ENCODE assay signal across 8 mouse cellular contexts in the genomic region with DNA sequence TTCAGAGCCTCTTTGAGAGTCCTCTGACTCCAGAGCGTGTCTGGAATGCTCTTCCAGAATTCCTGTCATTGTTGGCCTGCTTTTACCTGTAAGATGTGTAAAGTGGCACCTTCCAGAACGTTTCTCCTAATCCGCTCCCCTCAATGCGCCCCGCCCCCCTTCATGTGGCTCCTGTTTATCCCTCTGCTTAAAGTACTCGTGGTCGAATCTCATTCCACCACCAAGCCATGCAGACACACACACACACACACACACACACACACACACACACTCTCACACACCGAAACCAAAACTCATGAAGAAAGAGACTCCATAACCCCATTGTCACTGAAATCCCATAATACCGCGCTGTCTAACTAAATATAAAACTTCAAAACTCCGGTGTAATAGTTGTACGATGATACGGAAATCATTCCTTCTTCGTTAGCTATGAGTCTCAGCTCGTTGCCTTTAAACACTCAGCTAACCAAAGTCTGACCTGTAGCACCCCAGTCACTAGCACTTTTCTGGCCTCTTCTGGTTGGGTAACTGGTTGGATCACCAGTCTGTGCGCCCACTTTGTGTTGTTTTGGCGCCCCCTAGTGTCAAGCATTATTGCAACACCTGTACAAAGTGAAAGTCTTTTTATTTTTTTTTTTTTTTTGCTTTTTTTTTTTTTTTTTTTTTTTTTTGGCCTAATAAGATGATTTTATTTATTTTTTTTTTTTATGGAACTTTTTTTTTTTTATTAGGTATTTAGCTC. TPM values are rescaled to one million over a fixed set of nuclear protein-coding genes. Genes with fewer than 3 reads are reported as not detected.
DNase-seq lines count a peak whose midpoint lies in the region; ATAC-seq and TF ChIP-seq lines count a peak whose summit lies in the region.

No protein-coding gene starts in this region.

- peak; percentile 91 for DNase-seq in CH12.LX (ENCODE audit: extremely low read depth)
- peak; percentile 86 to 93 for DNase-seq in heart, postnatal 14 days
- peak; percentile 82 for DNase-seq in large intestine, adult 2 months (ENCODE audit: low read depth, low spot score)
- peak; percentile 81 to 88 for DNase-seq in lung, adult 18-20 months
- DNase-seq in testis, postnatal 10 days (ENCODE audit: low spot score): peak; percentile 93

- no peak for TF ChIP-seq EP300 in CH12.LX (IDR thresholded peaks at IDR 0.05; ENCODE audit: low read length)

- intact Hi-C loops in heart, postnatal 14 days (cut with DNase I): loop anchor here (5.0 kb wide), 1 partner anchor 260 kb away; no protein-coding TSS in a partner anchor

- H3K27me3 ChIP-seq in CH12.LX (replicated peaks): no peaks in the 10 kb centered on the region
- no peaks in the 10 kb centered on the region for H3K27me3 ChIP-seq in forebrain, embryonic 13.5 days
- no peaks in the 10 kb centered on the region for H3K27me3 ChIP-seq in neural tube, embryonic 15.5 days (replicated peaks)

- no peak overlapping the region for H3K4me3 ChIP-seq in CH12.LX (replicated peaks in 1 of 3; ENCODE audit: low read depth in 2 of 3, low read length in 2 of 3, poor library complexity in 1 of 3)
- H3K4me3 ChIP-seq in forebrain, embryonic 13.5 days: no peak overlapping the region
- no peak overlapping the region for H3K4me3 ChIP-seq in neural tube, embryonic 15.5 days (replicated peaks)

- WGBS in forebrain, embryonic 13.5 days: 48% methylated on average over 17 of the region's 17 CpGs
- 33% methylated on average over 17 of the region's 17 CpGs for WGBS in large intestine, adult 2 months
- 47% methylated on average over 17 of the region's 17 CpGs for WGBS in neural tube, embryonic 15.5 days

- in situ Hi-C loops in CH12.LX (cut with MboI; ENCODE audit: low pct_ligation_motif_present, low pct_unique_long_range_greater_than_20kb, low sequenced_read_pairs): loop anchor here (10.0 kb wide), 1 partner anchor 312 kb away; no protein-coding TSS in a partner anchor

- H3K9ac ChIP-seq in CH12.LX (ENCODE audit: insufficient read depth, low read depth): no peak overlapping the region; the same call in 1 of the 2 replicates
- H3K9ac ChIP-seq in forebrain, embryonic 13.5 days: no peak overlapping the region
- H3K9ac ChIP-seq in neural tube, embryonic 15.5 days (replicated peaks): no peak overlapping the region

- TF ChIP-seq CTCF in CH12.LX (conservative IDR thresholded peaks at IDR 0.05 in 1 of 2, IDR thresholded peaks at IDR 0.05 in 1 of 2; ENCODE audit: low read depth in 2 of 2, low read length in 2 of 2): peak; percentile 31 to 97

- dilution Hi-C loops in CH12.LX (cut with MboI; ENCODE audit: extremely low pct_ligation_motif_present, extremely low pct_unique_long_range_greater_than_20kb, low sequenced_read_pairs): no loop called here

- TF ChIP-seq POLR2A in CH12.LX (IDR thresholded peaks at IDR 0.05; ENCODE audit: low read depth, low read length): no peak

- no peak overlapping the region for H3K27ac ChIP-seq in CH12.LX (ENCODE audit: insufficient read depth, low read depth)
- H3K27ac ChIP-seq in forebrain, embryonic 13.5 days: no peak overlapping the region
- H3K27ac ChIP-seq in neural tube, embryonic 15.5 days (replicated peaks): no peak overlapping the region

- peak; percentile 98 for TF ChIP-seq RAD21 in CH12.LX (IDR thresholded peaks at IDR 0.05; ENCODE audit: low read depth, low read length)

- no peaks in the 10 kb centered on the region for H3K9me3 ChIP-seq in CH12.LX (replicated peaks; ENCODE audit: low read length)
- no peaks in the 10 kb centered on the region for H3K9me3 ChIP-seq in forebrain, embryonic 13.5 days (replicated peaks)
- H3K9me3 ChIP-seq in neural tube, embryonic 15.5 days (replicated peaks): no peaks in the 10 kb centered on the region

- H3K4me1 ChIP-seq in CH12.LX (ENCODE audit: control insufficient read depth in 1 of 2, insufficient read depth in 2 of 2): peaks cover 11 to 17% of the 10 kb centered on the region in 2 experiments
- H3K4me1 ChIP-seq in forebrain, embryonic 13.5 days: no peaks in the 10 kb centered on the region
- H3K4me1 ChIP-seq in neural tube, embryonic 15.5 days: no peaks in the 10 kb centered on the region

- no peaks in the 10 kb centered on the region for H3K79me2 ChIP-seq in CH12.LX (replicated peaks; ENCODE audit: control insufficient read depth, extremely low read depth, insufficient read depth, poor library complexity, severe bottlenecking)

- H3K4me2 ChIP-seq in CH12.LX (ENCODE audit: insufficient read depth, low read depth, poor library complexity, severe bottlenecking): peak overlapping the region; percentile 60
- H3K4me2 ChIP-seq in forebrain, embryonic 13.5 days: no peak overlapping the region
- no peak overlapping the region for H3K4me2 ChIP-seq in neural tube, embryonic 15.5 days

- H3K36me3 ChIP-seq in CH12.LX (replicated peaks in 1 of 2; ENCODE audit: control insufficient read depth in 1 of 2, insufficient read depth in 1 of 2, low read length in 1 of 2): no peaks in the 10 kb centered on the region
- H3K36me3 ChIP-seq in forebrain, embryonic 13.5 days (ENCODE audit: poor library complexity, severe bottlenecking): no peaks in the 10 kb centered on the region
- no peaks in the 10 kb centered on the region for H3K36me3 ChIP-seq in neural tube, embryonic 15.5 days

- peak; percentile 90 for ATAC-seq in cerebellum, adult (ENCODE audit: insufficient number of reproducible peaks, low FRiP score, low TSS enrichment)
- peak; percentile 89 for ATAC-seq in forebrain, embryonic 13.5 days
- peak; percentile 79 for ATAC-seq in neural tube, embryonic 15.5 days (ENCODE audit: low FRiP score)

TF ChIP-seq in CH12.LX, 34 proteins besides CTCF, POLR2A, EP300 and RAD21:
- TF ChIP-seq IRF4 (IDR thresholded peaks at IDR 0.05; ENCODE audit: low read depth, low read length): peak; percentile 19; the same call in 1 of the 2 replicates
- no peak for TF ChIP-seq UBTF (IDR thresholded peaks at IDR 0.05; ENCODE audit: low read depth, low read length)
- no peak for TF ChIP-seq ELF1 (IDR thresholded peaks at IDR 0.05; ENCODE audit: low read depth, low read length)
- no peak for TF ChIP-seq MAZ (IDR thresholded peaks at IDR 0.05; ENCODE audit: low read depth, low read length)
- TF ChIP-seq TBP (conservative IDR thresholded peaks at IDR 0.05; ENCODE audit: low read depth, low read length): no peak
- TF ChIP-seq ZKSCAN1 (IDR thresholded peaks at IDR 0.05; ENCODE audit: borderline replicate concordance, low read depth, low read length): no peak
- TF ChIP-seq CHD1 (IDR thresholded peaks at IDR 0.05; ENCODE audit: low read depth, low read length): no peak
- no peak for TF ChIP-seq E2F4 (IDR thresholded peaks at IDR 0.05; ENCODE audit: insufficient replicate concordance, low read depth, low read length)
- TF ChIP-seq BHLHE40 (IDR thresholded peaks at IDR 0.05; ENCODE audit: low read depth, low read length): no peak
- 0 out of 2 replicates have a peak, but pooled peaks have one; percentile 25 for TF ChIP-seq TCF12 (IDR thresholded peaks at IDR 0.05; ENCODE audit: low read depth, low read length)
- TF ChIP-seq SMC3 (IDR thresholded peaks at IDR 0.05; ENCODE audit: low read depth, low read length): peak; percentile 94
- no peak for TF ChIP-seq NELFE (IDR thresholded peaks at IDR 0.05; ENCODE audit: low read depth, low read length)
- TF ChIP-seq JUN (IDR thresholded peaks at IDR 0.05; ENCODE audit: insufficient read depth, low read depth, low read length): no peak
- peak; percentile 99 for TF ChIP-seq ZNF384 (IDR thresholded peaks at IDR 0.05; ENCODE audit: low read depth, low read length)
- peak; percentile 97 for TF ChIP-seq ZC3H11A (IDR thresholded peaks at IDR 0.05; ENCODE audit: low read depth, low read length)
TF ChIP-seq in CH12.LX: peak in this region for 5.

RNA-seq across cellular contexts. Expression of a gene that starts 8.2 kb away (rescaled TPM):
- total RNA-seq in CH12.LX (2012; rRNA removed) (49.1 and 49.6 TPM in 2 replicates), CH12.LX (2014; rRNA removed) (41.8 and 51.3 TPM in 2 replicates)
- polyA plus RNA-seq in CH12.LX (2012; ENCODE audit: insufficient read length, low read depth): 36.6 and 41.9 TPM in 2 replicates
- polyA plus RNA-seq in forebrain, embryonic 13.5 days (2015; fragmentation: Nextera tagmentation; extraction: Ambion mirVana): 32.8 and 34.2 TPM in 2 replicates
- total RNA-seq in heart, postnatal 14 days (2021): 1 to 10 TPM; 5.9 to 6.1 TPM
- polyA plus RNA-seq in large intestine, adult 2 months (2012; rRNA removed): 26.7 and 28.5 TPM in 2 replicates
- polyA plus RNA-seq in neural tube, embryonic 15.5 days (2015; fragmentation: Nextera tagmentation; extraction: Ambion mirVana): 24.2 and 26.0 TPM in 2 replicates

RNA-seq across cellular contexts. Expression of a gene that starts 32.8 kb away (rescaled TPM):
- total RNA-seq in CH12.LX (2012; rRNA removed): 33.7 and 49.8 TPM in 2 replicates
- total RNA-seq in CH12.LX (2014; rRNA removed): 42.3 and 47.7 TPM in 2 replicates
- 22.2 and 23.4 TPM in 2 replicates for polyA plus RNA-seq in CH12.LX (2012; ENCODE audit: insufficient read length, low read depth)
- 0.58 and 0.67 TPM in 2 replicates for polyA plus RNA-seq in forebrain, embryonic 13.5 days (2015; fragmentation: Nextera tagmentation; extraction: Ambion mirVana)
- total RNA-seq in heart, postnatal 14 days (2021): 1 to 10 TPM; 1.8 to 1.9 TPM
- polyA plus RNA-seq in large intestine, adult 2 months (2012; rRNA removed): 1.6 and 2.3 TPM in 2 replicates
- polyA plus RNA-seq in neural tube, embryonic 15.5 days (2015; fragmentation: Nextera tagmentation; extraction: Ambion mirVana): 3.1 and 8.8 TPM in 2 replicates
